Mouse (Mus musculus) intestine, embryonic 15.5 days (tissue): ENCODE measurements at regions not wholly inside any gene's neighbourhood (a gene's known extent, or its start where the extent isn't known, plus 50 kb on each side); places are given as distances from the start of the nearest gene placed in this dataset.

Experiments
- ATAC-seq: fragments of 200-750 bp; cut with Nextera tagmentation; 2 replicates; pipeline ENCODE4 v1.8.0; 2017; ENCODE audit warnings: moderate TSS enrichment, moderate library complexity
- H3K27ac ChIP-seq: fragments of 300-500 bp; sonication (generic); 2 replicates; pipeline ENCODE4 v1.5.1; 2015; ENCODE audit warnings: mild to moderate bottlenecking, inconsistent platforms
- H3K27me3 ChIP-seq: fragments of 300-500 bp; sonication (generic); replicated peaks from 2 replicates; pipeline ENCODE4 v1.6.1; 2015; ENCODE audit warnings: inconsistent platforms
- H3K36me3 ChIP-seq: fragments of 300-500 bp; sonication (generic); 2 replicates; pipeline ENCODE4 v1.6.1; 2015; ENCODE audit warnings: inconsistent platforms
- H3K4me1 ChIP-seq: fragments of 300-500 bp; sonication (generic); replicated peaks from 2 replicates; pipeline ENCODE4 v1.6.1; 2015; ENCODE audit warnings: inconsistent platforms
- H3K4me2 ChIP-seq: fragments of 300-500 bp; sonication (generic); replicated peaks from 2 replicates; pipeline ENCODE4 v1.6.1; 2015; ENCODE audit warnings: mild to moderate bottlenecking, inconsistent platforms
- H3K4me3 ChIP-seq: fragments of 300-500 bp; sonication (generic); replicated peaks from 2 replicates; pipeline ENCODE4 v1.5.1; 2015; ENCODE audit warnings: inconsistent platforms
- H3K9ac ChIP-seq: fragments of 300-500 bp; sonication (generic); 2 replicates; pipeline ENCODE4 v1.6.1; 2015; ENCODE audit warnings: inconsistent platforms
- H3K9me3 ChIP-seq: fragments of 300-500 bp; sonication (generic); 2 replicates; pipeline ENCODE4 v1.6.1; 2016; ENCODE audit warnings: inconsistent platforms
- whole genome bisulfite sequencing: fragments of 180-500 bp; shearing (Covaris S2); methylation state at CpG from one replicate; pipeline ENCODE4 v1.1.7; 2015; 5-methylcytosine and 5-hydroxymethylcytosine counted together

- WGBS: 86% methylated on average over 3 of the region's 3 CpGs
- no peaks in the 10 kb centered on the region for H3K36me3 ChIP-seq
- no peaks in the 10 kb centered on the region for H3K27me3 ChIP-seq
- no peak overlapping the region for H3K27ac ChIP-seq
- no peak overlapping the region for H3K4me2 ChIP-seq
- H3K9ac ChIP-seq: no peak overlapping the region
- H3K9me3 ChIP-seq: no peaks in the 10 kb centered on the region
- peaks cover 2% of the 10 kb centered on the region; the same call in 1 of the 2 replicates for H3K4me1 ChIP-seq
- no peak overlapping the region for H3K4me3 ChIP-seq
- no peak for ATAC-seq
Observed at GRCm38 (mm10) chr6:35377535-35377934, 51.6 kb upstream of the Fam180a start.

GRCm38 (mm10) chr6:35376526-35376925, 50.6 kb upstream of the Fam180a start:
- no peak overlapping the region for H3K27ac ChIP-seq
- H3K9me3 ChIP-seq: no peaks in the 10 kb centered on the region
- no peaks in the 10 kb centered on the region for H3K36me3 ChIP-seq
- H3K4me1 ChIP-seq: peaks cover 2% of the 10 kb centered on the region; the same call in 1 of the 2 replicates
- H3K4me3 ChIP-seq: no peak overlapping the region
- WGBS: 79% methylated on average over 9 of the region's 9 CpGs
- H3K27me3 ChIP-seq: no peaks in the 10 kb centered on the region
- no peak overlapping the region for H3K9ac ChIP-seq
- ATAC-seq: no peak
- no peak overlapping the region for H3K4me2 ChIP-seq
